Mouse (Mus musculus) thymus, adult 18-20 months (tissue): ENCODE data around the gene Zfp30.

ENCODE experiments used
- DNase-seq, 2 experiments: peaks; one replicate each; pipeline ENCODE4 v3.0.0; 2022; ENCODE audit warnings: mixed read lengths in 2 of 2

Zfp30 gene

DNA sequence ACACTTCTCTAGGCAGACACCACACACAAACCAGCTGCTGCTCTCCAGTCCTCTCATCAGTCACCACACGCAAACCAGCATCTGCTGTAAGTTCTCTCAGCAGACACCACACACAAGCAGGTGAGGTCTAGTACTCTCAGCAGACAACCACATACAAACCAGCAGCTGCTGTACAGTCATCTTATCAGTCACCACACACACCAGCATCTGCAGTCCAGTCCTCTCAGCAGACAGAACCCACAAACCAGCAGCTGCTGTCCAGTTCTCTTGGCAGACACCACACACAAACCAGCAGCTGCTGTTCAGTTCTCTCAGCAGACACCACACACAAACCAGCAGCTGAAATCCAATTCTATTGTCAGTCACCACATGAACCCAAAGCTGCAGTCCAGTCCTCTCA lies 53.0 kb downstream of the Zfp30 start:
- DNase-seq, result no peak

DNA sequence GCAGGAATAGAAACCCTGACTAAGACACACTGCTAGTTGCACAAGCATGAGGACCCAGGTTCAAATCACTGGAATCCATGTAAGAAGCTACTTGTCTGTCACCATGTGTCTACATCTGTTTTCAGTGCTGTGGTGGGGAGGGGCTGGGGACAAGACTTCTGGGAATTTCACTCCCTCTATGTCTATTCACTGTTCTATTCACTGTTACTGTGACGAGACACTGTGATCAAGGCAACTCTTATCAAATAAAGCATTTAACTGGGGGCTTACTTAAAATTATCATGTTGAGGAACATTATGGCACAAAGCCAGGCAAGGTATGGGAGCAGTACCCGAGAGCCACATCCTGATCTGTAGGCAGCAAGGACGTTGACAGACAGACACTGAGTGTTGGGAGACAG lies 55.5 kb downstream of the Zfp30 start:
- DNase-seq, result no peak

DNA sequence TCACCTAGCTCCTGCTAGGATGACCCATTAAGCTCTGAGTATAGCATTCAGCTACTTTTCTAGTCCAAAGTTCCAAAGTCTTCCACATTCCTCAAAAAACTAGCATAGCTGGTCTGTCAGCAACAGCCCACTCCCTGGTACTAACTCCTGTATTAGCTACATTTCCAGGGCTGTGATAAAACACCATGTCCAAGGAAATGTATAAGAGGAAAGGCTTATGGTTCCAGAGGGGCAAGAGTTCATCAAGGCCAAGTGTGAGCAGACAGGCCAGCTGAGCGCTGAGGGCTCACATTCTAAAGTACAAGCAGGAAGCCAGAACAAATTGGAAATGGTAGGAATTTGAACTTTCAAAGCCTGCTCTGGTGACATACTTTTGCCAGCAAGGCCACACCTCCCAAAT lies 58.3 kb downstream of the Zfp30 start:
- no peak for DNase-seq
